Mouse (Mus musculus) cerebellum, postnatal 25 days (tissue): Measurements from ENCODE around the gene Olfr1032.
"Not testable (repeated sequence)": the region's sequence is repeated elsewhere in the genome, so short reads cannot be mapped to it uniquely, and the experiment has no call there.

Experiments
- DNase-seq, 2 experiments: peaks; one replicate each; pipeline ENCODE4 v3.0.0; 2021; ENCODE audit warnings: mixed read lengths in 2 of 2

Gene Olfr1032

DNA sequence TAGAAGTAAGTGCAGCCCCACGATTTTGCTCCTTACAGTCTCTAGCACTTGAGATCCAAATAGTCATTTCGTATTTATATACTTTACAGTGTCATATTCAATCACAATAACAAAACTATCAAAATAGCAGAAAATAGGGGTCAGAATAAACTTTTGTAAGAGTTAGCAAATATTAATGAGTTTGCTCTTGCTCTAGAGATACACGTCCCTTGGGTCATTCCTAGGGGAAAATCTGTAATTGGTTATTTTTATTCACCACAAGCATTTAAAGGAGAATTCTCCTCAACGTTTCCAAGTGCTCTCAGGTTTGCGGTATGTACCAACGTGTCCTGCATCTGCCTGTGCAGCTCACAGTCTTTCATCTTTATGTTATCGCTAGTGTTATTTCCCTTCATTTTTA, at the start of gene Olfr1032:
Gene Olfr1032, plus strand, starts transcription at position 301 of the 400 bp plus-strand sequence.
- no peak for DNase-seq

DNA sequence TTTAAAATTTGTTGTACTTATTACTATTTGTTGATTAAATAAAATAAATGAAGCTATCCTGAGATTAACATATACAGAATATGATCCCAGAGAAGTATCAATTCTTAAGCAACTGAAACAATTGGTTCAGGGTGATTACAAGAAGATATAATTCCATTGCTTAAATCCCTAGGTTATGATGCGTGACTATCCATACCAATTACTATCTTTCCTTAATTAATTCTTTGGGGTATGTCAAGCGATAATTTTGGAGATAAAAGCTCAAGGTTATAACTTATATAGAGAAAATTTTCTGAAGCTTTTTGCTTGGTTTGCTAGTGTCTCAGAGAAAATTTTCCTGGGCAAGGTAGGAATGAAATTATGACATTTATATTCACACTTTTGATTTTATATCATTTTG, 31.7 kb upstream of the Olfr1032 start, which contains the start of gene Olfr1029:
Gene Olfr1029, plus strand, starts transcription at position 301 of the 400 bp plus-strand sequence.
- DNase-seq: no peak

DNA sequence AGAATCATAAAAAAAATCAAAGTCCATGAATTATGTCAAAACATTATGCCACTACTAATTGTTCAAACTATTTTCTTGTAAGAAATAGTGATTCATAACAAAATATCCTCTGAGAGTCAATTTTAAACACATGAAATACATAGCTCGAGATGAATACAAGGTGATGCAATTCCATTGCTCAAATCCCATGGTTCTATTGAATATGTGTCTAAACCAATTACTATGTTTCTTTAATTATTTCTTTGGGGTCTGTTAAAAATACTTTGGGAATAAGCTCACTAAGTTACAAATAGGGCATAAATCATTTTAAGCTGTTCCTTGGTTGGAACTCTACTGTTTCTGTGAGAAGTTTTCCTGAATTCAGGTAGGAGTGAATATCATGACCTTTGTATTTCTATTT, 26.4 kb upstream of the Olfr1032 start, which contains the start of gene Olfr1030:
Gene Olfr1030, plus strand, starts transcription at position 301 of the 400 bp plus-strand sequence.
- DNase-seq: no peak

DNA sequence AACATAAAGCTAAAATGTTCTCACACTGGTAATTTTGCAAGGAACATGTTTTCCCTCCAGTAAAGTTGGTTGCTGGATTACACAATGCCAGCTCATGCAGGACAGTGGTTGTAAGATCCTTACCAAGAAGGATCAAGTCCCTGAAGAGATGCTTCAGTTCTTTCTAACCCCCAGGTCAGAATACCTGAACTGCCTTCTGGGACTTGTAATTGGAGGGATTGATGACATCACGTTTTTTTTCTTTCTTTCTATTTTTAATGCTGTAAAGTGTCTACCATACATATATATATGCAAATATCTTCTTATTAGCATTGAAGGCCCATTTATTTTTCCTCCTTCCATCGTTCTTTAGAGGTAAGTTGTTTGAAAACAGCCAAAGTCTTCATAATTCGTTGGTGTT, 15.3 kb upstream of the Olfr1032 start, which contains the start of gene Olfr1031:
Gene Olfr1031, plus strand, starts transcription at position 301 of the 400 bp plus-strand sequence.
- DNase-seq: no peak

DNA sequence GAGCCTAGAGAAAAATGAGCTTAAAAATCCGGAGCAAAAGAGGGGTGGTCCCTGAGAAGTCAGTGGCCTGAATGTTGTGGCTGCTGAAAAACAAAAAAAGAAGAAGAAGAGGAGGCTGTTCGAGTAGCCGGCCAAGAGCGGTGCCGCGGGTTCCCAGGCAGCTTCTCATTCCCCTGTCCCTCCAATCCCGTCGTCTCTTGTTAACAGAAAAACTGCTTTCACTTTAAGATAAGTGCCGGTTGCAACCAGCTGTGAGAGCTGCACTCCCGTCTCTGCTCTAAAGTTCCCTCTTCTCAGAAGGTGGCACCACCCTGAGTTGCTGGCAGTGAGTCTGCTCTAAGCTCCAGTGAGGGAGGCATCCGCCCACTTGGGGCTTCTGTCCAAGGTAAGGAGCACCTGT, 15.1 kb downstream of the Olfr1032 start, which contains the start of gene Olfr1033:
Gene Olfr1033, plus strand, starts transcription at position 228 of the 400 bp plus-strand sequence.
- DNase-seq: not testable (repeated sequence)

DNA sequence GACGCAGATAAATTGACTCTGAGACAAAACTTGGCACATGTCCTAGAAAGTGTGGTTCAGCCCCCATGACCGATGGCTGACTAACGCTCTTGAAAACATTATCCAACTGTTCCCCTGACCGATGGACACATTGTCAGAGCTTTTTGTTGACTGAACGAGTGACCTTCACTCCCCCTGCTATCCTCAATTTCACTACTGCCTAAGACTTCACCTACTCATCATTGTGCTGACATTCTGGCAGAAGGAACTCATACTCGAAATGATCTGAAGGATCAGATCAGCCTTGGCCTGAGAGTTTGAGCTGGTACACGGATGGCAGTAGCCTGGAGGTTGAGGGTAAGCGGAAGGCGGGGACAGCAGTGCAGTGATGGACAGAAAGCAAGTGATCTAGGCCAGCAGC, 16.2 kb downstream of the Olfr1032 start:
- not testable (repeated sequence) for DNase-seq

DNA sequence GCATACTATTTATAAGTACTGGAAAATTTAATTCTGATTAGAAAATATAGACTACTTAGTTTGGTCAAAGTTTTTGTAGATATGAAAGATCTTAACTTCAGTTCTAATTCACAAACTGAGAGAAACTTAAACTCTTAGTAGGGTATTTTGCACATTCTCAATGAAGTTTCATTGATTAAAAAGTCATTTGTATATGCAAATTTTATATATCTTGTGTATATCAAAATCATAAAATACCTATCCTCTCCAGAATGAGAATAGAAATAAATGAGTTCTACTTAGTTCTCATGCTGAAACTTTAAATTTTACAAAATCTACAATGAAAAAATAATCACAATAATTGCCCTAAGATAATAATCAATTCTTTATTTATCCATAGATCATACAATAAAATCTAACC, 40.2 kb downstream of the Olfr1032 start, which contains the start of gene Olfr1034:
Gene Olfr1034, plus strand, starts transcription at position 301 of the 400 bp plus-strand sequence.
- no peak for DNase-seq

DNA sequence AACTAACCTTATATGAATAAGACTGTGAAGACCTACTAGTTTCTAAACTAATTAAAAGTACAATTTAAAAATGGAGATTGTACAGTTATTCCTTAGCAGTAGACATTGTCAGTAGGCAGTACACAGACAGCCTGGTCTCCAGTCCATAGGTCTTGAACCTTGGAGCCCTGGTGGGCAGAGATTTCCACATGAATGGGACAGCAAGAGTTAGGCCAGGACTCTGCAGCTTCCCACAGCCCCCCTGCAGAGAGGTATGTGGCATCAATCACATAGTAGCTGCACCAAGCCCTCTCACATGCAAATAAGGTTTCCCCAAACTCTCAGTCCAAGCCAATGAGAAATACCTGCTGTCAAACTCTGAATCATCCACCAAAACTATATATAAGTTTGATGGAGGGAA, 45.4 kb downstream of the Olfr1032 start:
- not testable (repeated sequence) for DNase-seq
